Mouse (Mus musculus) MEL (cell line): ENCODE data around the gene Gstp3.

Experiments
- CTCF ChIP-seq, 3 experiments: IDR thresholded peaks in 2 of 3; conservative IDR thresholded peaks in 1 of 3; 2 replicates each; pipeline ENCODE4 v1.5.1; 2011 to 2012; ENCODE audit warnings: low read length in 3 of 3, low read depth in 2 of 3, mild to moderate bottlenecking in 2 of 3, improper control_type of control experiment in 1 of 3, inconsistent platforms in 1 of 3, mixed read lengths in 1 of 3, moderate library complexity in 1 of 3; ENCODE audit not compliant: control insufficient read depth in 1 of 3, insufficient read depth in 1 of 3, poor library complexity in 1 of 3, severe bottlenecking in 1 of 3
- MEF2A ChIP-seq: IDR thresholded peaks from 2 replicates; pipeline ENCODE4 v1.6.1; 2014; ENCODE audit warnings: low read depth, mild to moderate bottlenecking, inconsistent platforms, low read length, improper control_type of control experiment; ENCODE audit not compliant: poor library complexity, insufficient replicate concordance, severe bottlenecking; ENCODE audit errors: extremely low read depth
- MYC ChIP-seq: IDR thresholded peaks from 2 replicates; pipeline ENCODE4 v1.6.1; 2011; ENCODE audit warnings: low read depth, mild to moderate bottlenecking, low read length, improper control_type of control experiment, moderate library complexity
- POLR2A ChIP-seq, 2 experiments: IDR thresholded peaks; 2 replicates each; pipeline ENCODE4 v1.6.1; 2011 to 2012; ENCODE audit warnings: low read length in 2 of 2, mild to moderate bottlenecking in 2 of 2, control low read depth in 1 of 2, improper control_type of control experiment in 1 of 2, low read depth in 1 of 2, moderate library complexity in 1 of 2; ENCODE audit not compliant: control insufficient read depth in 1 of 2, insufficient read depth in 1 of 2, poor library complexity in 1 of 2
- TAL1 ChIP-seq: IDR thresholded peaks from 2 replicates; pipeline ENCODE4 v1.6.1; 2012; ENCODE audit warnings: mild to moderate bottlenecking, inconsistent platforms, low read length, moderate library complexity, mixed read lengths
- TBP ChIP-seq: IDR thresholded peaks from 2 replicates; pipeline ENCODE4 v1.8.0; 2011; ENCODE audit warnings: low read depth, low read length, improper control_type of control experiment
- USF2 ChIP-seq, 2 experiments: IDR thresholded peaks; 2 replicates each; pipeline ENCODE4 v1.6.1; 2011 to 2012; ENCODE audit warnings: improper control_type of control experiment in 2 of 2, low read length in 2 of 2, borderline replicate concordance in 1 of 2, inconsistent platforms in 1 of 2, low read depth in 1 of 2, mild to moderate bottlenecking in 1 of 2; ENCODE audit not compliant: insufficient read depth in 1 of 2
- ZC3H11A ChIP-seq: IDR thresholded peaks from 2 replicates; pipeline ENCODE4 v1.6.1; 2012; ENCODE audit warnings: low read depth, mild to moderate bottlenecking, inconsistent platforms, low read length, improper control_type of control experiment

DNA sequence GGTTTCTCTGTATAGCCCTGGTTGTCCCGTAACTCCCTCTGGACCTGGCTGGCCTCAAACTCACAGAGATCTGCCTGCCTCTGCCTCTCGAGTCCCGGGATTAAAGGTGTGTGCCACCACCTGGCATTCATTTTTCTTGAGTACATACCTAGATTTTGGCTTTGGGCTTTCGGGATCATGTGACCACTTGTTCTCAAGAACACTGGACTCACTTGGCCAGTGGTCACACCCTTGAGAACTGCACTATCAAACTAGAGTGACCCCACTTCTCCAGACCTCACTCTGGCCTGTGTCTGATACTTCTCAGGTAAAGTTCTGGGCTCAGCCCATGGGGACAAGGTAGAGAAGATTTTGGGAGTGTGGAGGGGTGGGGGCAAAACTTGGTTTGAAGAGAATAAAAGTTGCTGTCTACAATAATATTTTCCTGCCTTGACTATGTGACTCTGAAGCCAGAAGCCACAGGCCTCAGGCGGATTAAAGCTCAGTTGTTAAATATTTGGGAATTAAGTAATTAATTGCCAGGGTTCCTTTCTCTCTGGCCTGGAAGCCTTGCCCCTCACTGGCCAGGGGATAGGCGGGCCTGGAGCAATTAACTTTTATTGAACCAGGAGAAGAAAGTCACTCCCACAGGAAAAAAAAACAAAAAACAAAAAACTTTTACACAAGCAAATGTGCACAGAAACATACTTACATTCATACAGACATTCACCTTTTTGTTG lies 13.5 kb upstream of the Gstp3 start:
- TF ChIP-seq CTCF (IDR thresholded peaks at IDR 0.05 in 2 of 3, conservative IDR thresholded peaks at IDR 0.05 in 1 of 3; ENCODE audit: control insufficient read depth in 1 of 3, insufficient read depth in 1 of 3, low read depth in 2 of 3, low read length in 3 of 3, poor library complexity in 1 of 3, severe bottlenecking in 1 of 3), result no peak
- no peak for TF ChIP-seq POLR2A (IDR thresholded peaks at IDR 0.05; ENCODE audit: control insufficient read depth in 1 of 2, insufficient read depth in 1 of 2, low read depth in 1 of 2, low read length in 2 of 2, poor library complexity in 1 of 2)
- no peak for TF ChIP-seq ZC3H11A
- TF ChIP-seq TBP, result no peak
- TF ChIP-seq MEF2A, result no peak
- TF ChIP-seq USF2 (IDR thresholded peaks at IDR 0.05; ENCODE audit: borderline replicate concordance in 1 of 2, insufficient read depth in 1 of 2, low read depth in 1 of 2, low read length in 2 of 2), result no peak
- TF ChIP-seq MYC, result no peak
- no peak for TF ChIP-seq TAL1
